In the genomic region with DNA sequence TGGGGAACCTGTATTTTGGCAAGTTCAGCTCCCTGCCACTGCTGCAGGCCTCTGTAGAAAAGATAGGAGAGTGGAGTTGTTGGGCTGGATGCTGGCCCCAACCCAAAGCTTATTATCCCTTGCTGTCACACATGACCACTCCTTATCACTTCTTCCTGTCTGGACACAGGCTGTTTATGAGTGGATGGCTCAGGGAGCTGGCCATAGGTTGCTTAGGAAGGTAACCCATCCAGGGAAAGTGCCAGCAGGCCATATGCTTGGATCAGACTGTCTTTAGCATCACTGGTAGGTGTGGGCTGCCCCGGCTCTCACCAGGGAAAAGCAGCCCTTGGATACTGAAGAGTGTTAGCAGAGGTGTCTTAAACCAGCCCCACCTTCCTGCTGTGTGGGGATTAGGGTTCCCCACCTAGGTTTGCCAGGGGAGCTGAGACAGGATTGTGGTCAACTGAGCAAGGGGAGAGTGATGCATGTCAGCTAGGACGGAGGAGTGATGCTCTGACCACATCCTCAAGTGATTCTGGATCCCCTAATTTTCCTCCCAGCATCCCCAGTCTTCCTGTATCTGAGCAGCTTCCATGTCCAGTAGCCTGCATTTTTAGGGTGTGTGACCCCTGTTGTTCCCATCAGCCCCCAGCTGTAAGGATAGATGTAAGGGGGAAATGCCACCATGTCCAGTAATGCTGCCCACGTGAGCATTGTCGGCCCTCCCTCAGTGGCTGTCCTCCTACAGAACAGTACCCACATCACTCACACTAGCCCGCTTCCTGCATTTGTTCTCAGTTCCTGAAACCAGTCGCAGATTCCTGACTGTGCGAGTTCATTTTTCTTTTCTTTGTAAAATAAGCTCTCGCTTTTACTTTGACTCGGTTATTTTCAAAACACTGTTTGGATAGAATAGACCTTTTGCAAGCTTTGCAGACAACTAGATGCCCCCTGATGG, we compare ENCODE assay signal across 11 mouse cellular contexts.
DNase-seq lines count a peak whose midpoint lies in the region; ATAC-seq lines count a peak whose summit lies in the region.
"Had no signal": no experiment of that assay in that cellular context is flagged by ENCODE, and none has a peak within 500 bp of the region (broad histone marks: within the 10 kb centered on the region; RNA-seq: fewer than 3 reads in every experiment).

No protein-coding gene starts in this region.

- H3K9ac ChIP-seq in intestine, embryonic 14.5 days (ENCODE audit: low read length): no peak overlapping the region
- H3K9ac ChIP-seq in intestine, embryonic 15.5 days: no peak overlapping the region
- no peak overlapping the region for H3K9ac ChIP-seq in forebrain, embryonic 12.5 days

- H3K36me3 ChIP-seq in intestine, embryonic 14.5 days (ENCODE audit: control insufficient read depth, insufficient read depth, low read length): no peaks in the 10 kb centered on the region
- no peaks in the 10 kb centered on the region for H3K36me3 ChIP-seq in intestine, embryonic 15.5 days
- no peaks in the 10 kb centered on the region for H3K36me3 ChIP-seq in forebrain, embryonic 12.5 days (replicated peaks)
- H3K36me3 ChIP-seq: limb, embryonic 10.5 days had no signal

- ATAC-seq in intestine, embryonic 14.5 days (replicated peaks; ENCODE audit: low FRiP score, low TSS enrichment, low read depth): no peak
- ATAC-seq in intestine, embryonic 15.5 days: no peak
- ATAC-seq in granulocyte monocyte progenitor cell, adult 5-6 weeks (replicated peaks; ENCODE audit: poor library complexity, severe bottlenecking): peak; percentile 89
- ATAC-seq in forebrain, embryonic 12.5 days (ENCODE audit: low FRiP score): no peak

- no peak overlapping the region for H3K27ac ChIP-seq in intestine, embryonic 14.5 days (ENCODE audit: low read depth)
- no peak overlapping the region for H3K27ac ChIP-seq in intestine, embryonic 15.5 days
- H3K27ac ChIP-seq in forebrain, embryonic 12.5 days: no peak overlapping the region
- H3K27ac ChIP-seq: limb, embryonic 10.5 days had no signal

- H3K4me3 ChIP-seq in intestine, embryonic 14.5 days (ENCODE audit: low read depth, low read length): no peak overlapping the region
- H3K4me3 ChIP-seq in intestine, embryonic 15.5 days (replicated peaks): no peak overlapping the region
- H3K4me3 ChIP-seq in forebrain, embryonic 12.5 days (replicated peaks): no peak overlapping the region
- H3K4me3 ChIP-seq: limb, embryonic 10.5 days had no signal

- H3K27me3 ChIP-seq in intestine, embryonic 14.5 days (replicated peaks; ENCODE audit: control insufficient read depth, insufficient read depth, low read length): no peaks in the 10 kb centered on the region
- no peaks in the 10 kb centered on the region for H3K27me3 ChIP-seq in intestine, embryonic 15.5 days (replicated peaks)
- no peaks in the 10 kb centered on the region for H3K27me3 ChIP-seq in forebrain, embryonic 12.5 days

- H3K9me3 ChIP-seq in intestine, embryonic 14.5 days (ENCODE audit: control insufficient read depth, low read length): no peaks in the 10 kb centered on the region
- H3K9me3 ChIP-seq in intestine, embryonic 15.5 days: no peaks in the 10 kb centered on the region
- H3K9me3 ChIP-seq in forebrain, embryonic 12.5 days: no peaks in the 10 kb centered on the region
- H3K9me3 ChIP-seq: limb, embryonic 10.5 days had no signal

- DNase-seq in intestine, embryonic 14.5 days (ENCODE audit: low spot score): peak; percentile 49
- peak; percentile 57 for DNase-seq in brain, adult 2 months (ENCODE audit: low read depth, low spot score)
- DNase-seq in lung, postnatal 4 days: peak; percentile 28 to 45
- DNase-seq in thymus, postnatal 4 days: no peak
- DNase-seq: adrenal gland, postnatal 25 days; kidney, adult 8-10 months; right cerebral cortex, adult 18-20 months had no signal

- 74% methylated on average over 9 of the region's 9 CpGs for WGBS in intestine, embryonic 14.5 days
- 79% methylated on average over 9 of the region's 9 CpGs for WGBS in intestine, embryonic 15.5 days
- 84% methylated on average over 9 of the region's 9 CpGs for WGBS in forebrain, embryonic 12.5 days

- peaks cover 49% of the 10 kb centered on the region for H3K4me1 ChIP-seq in intestine, embryonic 14.5 days (replicated peaks; ENCODE audit: control insufficient read depth, insufficient read depth, low read length)
- H3K4me1 ChIP-seq in intestine, embryonic 15.5 days (replicated peaks): peaks cover 51% of the 10 kb centered on the region
- H3K4me1 ChIP-seq in forebrain, embryonic 12.5 days: peaks cover 64% of the 10 kb centered on the region

- H3K4me2 ChIP-seq in intestine, embryonic 14.5 days (ENCODE audit: low read length): no peak overlapping the region
- H3K4me2 ChIP-seq in intestine, embryonic 15.5 days (replicated peaks): no peak overlapping the region
- no peak overlapping the region for H3K4me2 ChIP-seq in forebrain, embryonic 12.5 days
